Mouse (Mus musculus) ES-E14 (cell line): ENCODE results near the gene Stat5b. TPM values are rescaled to one million over a fixed set of nuclear protein-coding genes. Genes with fewer than 3 reads are reported as not detected.

ENCODE experiments used
- DNase-seq: peaks from one replicate; pipeline ENCODE4 v3.0.0-alpha.2; 2013; ENCODE audit warnings: low read depth, low spot score
- H3K27ac ChIP-seq: 2 replicates; pipeline ENCODE4 v1.5.1; 2012; ENCODE audit warnings: low read depth, mild to moderate bottlenecking, low read length, moderate library complexity, mixed read lengths; ENCODE audit not compliant: poor library complexity, insufficient read depth, severe bottlenecking
- H3K36me3 ChIP-seq: 2 replicates; pipeline ENCODE4 v1.6.1; 2012; ENCODE audit warnings: mild to moderate bottlenecking, low read length, moderate library complexity, mixed read lengths; ENCODE audit not compliant: control insufficient read depth, poor library complexity, insufficient read depth, severe bottlenecking
- H3K4me1 ChIP-seq, 2 experiments: fragments of 150-350 bp in 1 of 2; sonication (generic) in 1 of 2; 2 replicates each; pipeline ENCODE4 v1.6.1; 2012; ENCODE audit warnings: low read length in 2 of 2, mild to moderate bottlenecking in 1 of 2, mixed read lengths in 1 of 2; ENCODE audit not compliant: control insufficient read depth in 2 of 2, insufficient read depth in 2 of 2, poor library complexity in 1 of 2
- H3K4me3 ChIP-seq, 2 experiments: fragments of 150-350 bp in 1 of 2; sonication (generic) in 1 of 2; 2 replicates each; pipeline ENCODE4 v1.5.1; 2012; ENCODE audit warnings: low read length in 2 of 2, low read depth in 1 of 2, mild to moderate bottlenecking in 1 of 2, mixed read lengths in 1 of 2; ENCODE audit not compliant: insufficient read depth in 1 of 2, poor library complexity in 1 of 2, severe bottlenecking in 1 of 2
- H3K9ac ChIP-seq: 2 replicates; pipeline ENCODE4 v1.6.1; 2012; ENCODE audit warnings: low read depth, mild to moderate bottlenecking, low read length, mixed read lengths; ENCODE audit not compliant: poor library complexity, insufficient read depth, severe bottlenecking
- H3K9me3 ChIP-seq: fragments of 150-350 bp; sonication (generic); 2 replicates; pipeline ENCODE4 v1.6.1; 2012; ENCODE audit warnings: low read depth, mild to moderate bottlenecking, low read length; ENCODE audit not compliant: control insufficient read depth, insufficient read depth
- CHD2 ChIP-seq: IDR thresholded peaks from 2 replicates; pipeline ENCODE4 v1.6.1; 2014; ENCODE audit warnings: mild to moderate bottlenecking, low read depth, low read length, inconsistent platforms
- HCFC1 ChIP-seq: IDR thresholded peaks from 2 replicates; pipeline ENCODE4 v1.6.1; 2012; ENCODE audit warnings: low read length, inconsistent platforms, borderline replicate concordance; ENCODE audit not compliant: insufficient read depth
- MAFK ChIP-seq: IDR thresholded peaks from 2 replicates; pipeline ENCODE4 v1.6.1; 2014; ENCODE audit warnings: mild to moderate bottlenecking, low read depth, low read length, inconsistent platforms; ENCODE audit not compliant: insufficient read depth
- ZC3H11A ChIP-seq: IDR thresholded peaks from 2 replicates; pipeline ENCODE4 v1.6.1; 2012; ENCODE audit warnings: low read depth, mild to moderate bottlenecking, inconsistent platforms, low read length, borderline replicate concordance
- ZNF384 ChIP-seq: IDR thresholded peaks from 2 replicates; pipeline ENCODE4 v1.6.1; 2012; ENCODE audit warnings: low read depth, low read length, inconsistent platforms
- in situ Hi-C, 2 experiments: fragments of 600-800 bp; cut with MboI; formaldehyde crosslinking; loops; one replicate each; pipeline ENCODE4 v1.15.1; 2025; ENCODE audit warnings: low sequenced_read_pairs in 2 of 2, inconsistent platforms in 1 of 2; ENCODE audit not compliant: unreplicated experiment in 2 of 2
- total RNA-seq: library from RNA; depleted of rRNA; stranded (reverse); fragments of 300-350 nt; gene quantifications from 2 replicates; pipeline ENCODE4 v1.2.3, GENCODE M21; 2012

Gene Stat5b
- total RNA-seq, 1 experiment, result 3.4 TPM

GRCm38 (mm10) chr11:100785774-100786173 is 64.8 kb downstream of the Stat5b start:
- Histone ChIP-seq H3K36me3 (no peaks in the 10 kb centered on the region), H3K27ac (no peak overlapping the region), H3K9me3 (no peaks in the 10 kb centered on the region), H3K4me1 (peaks cover 4 to 19% of the 10 kb centered on the region in 2 experiments; a peak in 3 of 4 replicates), H3K4me3 (no peak overlapping the region), H3K9ac (no peak overlapping the region)
- no peak for DNase-seq
- TF ChIP-seq ZC3H11A (no peak), ZNF384 (no peak), HCFC1 (no peak), MAFK (no peak), CHD2 (no peak)
- in situ Hi-C loops, result no loop called here

GRCm38 (mm10) chr11:100784286-100784685 is 66.2 kb downstream of the Stat5b start:
- Histone ChIP-seq H3K4me3 (no peak overlapping the region), H3K36me3 (no peaks in the 10 kb centered on the region), H3K4me1 (peaks cover 4 to 19% of the 10 kb centered on the region in 2 experiments; a peak in 3 of 4 replicates), H3K27ac (no peak overlapping the region), H3K9me3 (no peaks in the 10 kb centered on the region), H3K9ac (no peak overlapping the region)
- DNase-seq, result no peak
- TF ChIP-seq ZNF384, result no peak
- in situ Hi-C loops, result no loop called here

DNA sequence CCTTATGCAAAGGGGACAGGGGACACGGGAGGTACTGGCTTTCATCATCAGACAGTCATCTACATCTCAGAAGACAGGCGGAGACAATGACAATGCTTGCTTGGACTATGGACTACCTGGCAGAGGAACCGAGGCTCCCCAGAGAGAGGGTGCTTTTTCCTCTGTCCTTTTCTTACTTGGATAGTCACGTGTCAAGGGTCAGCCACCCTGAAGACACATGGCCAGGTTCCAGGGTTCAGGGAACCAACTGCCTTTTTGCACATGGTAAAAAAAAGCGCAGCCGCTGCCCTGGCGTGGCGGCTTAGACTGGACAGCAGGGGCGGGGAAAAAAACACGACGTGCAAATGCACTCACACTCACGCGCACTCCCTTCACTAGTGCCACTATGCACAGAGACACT is 68.0 kb downstream of the Stat5b start:
- peaks cover 4 to 19% of the 10 kb centered on the region in 2 experiments; a peak in 3 of 4 replicates for H3K4me1 ChIP-seq
- no peak overlapping the region; the same call in 1 of the 2 replicates for H3K9ac ChIP-seq
- no peak overlapping the region for H3K27ac ChIP-seq
- TF ChIP-seq ZC3H11A (no peak), HCFC1 (no peak), MAFK (no peak), CHD2 (no peak), ZNF384 (no peak)
- no peaks in the 10 kb centered on the region for H3K9me3 ChIP-seq
- no peak for DNase-seq
- in situ Hi-C loops, result no loop called here
- no peaks in the 10 kb centered on the region for H3K36me3 ChIP-seq
- H3K4me3 ChIP-seq, result peak overlapping the region; percentile 32 to 57

DNA sequence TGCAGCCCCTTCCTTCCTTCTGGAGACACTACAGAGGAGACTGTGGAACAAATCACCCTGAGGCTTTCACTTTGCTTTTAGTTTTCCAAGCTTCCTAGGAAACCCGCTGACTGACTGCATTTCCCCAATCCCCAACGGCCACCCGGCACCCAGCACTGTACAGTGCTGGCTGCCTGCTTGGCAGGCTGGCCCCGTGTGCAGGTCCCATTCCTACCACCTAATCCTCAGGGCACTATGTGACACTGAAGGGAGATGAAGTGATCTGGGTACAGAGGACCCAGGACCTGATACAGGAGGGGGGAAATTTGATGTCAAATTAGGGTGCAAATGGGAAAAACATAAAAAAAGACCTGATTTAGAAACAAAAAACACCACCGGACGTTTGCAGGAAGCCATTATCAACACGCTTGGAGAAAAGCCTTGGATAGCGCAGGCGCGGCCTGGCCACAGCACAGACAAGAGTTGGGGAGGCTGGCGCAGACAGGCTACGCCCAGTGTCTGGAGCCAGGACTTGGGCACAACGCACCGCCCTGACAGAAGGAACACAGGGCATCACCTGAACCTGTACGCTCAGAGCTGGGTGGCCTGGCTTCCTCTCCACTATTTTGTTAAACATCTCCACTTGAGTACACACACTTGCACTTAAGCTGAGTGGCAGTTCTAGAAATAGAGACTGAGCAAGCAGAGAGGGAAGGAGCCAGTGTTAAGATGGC is 68.6 kb downstream of the Stat5b start:
- H3K4me1 ChIP-seq, result peaks cover 4 to 19% of the 10 kb centered on the region in 2 experiments; a peak in 3 of 4 replicates
- no peak overlapping the region for H3K27ac ChIP-seq
- in situ Hi-C loops, result no loop called here
- H3K9ac ChIP-seq, result peak overlapping the region; percentile 60
- no peak for DNase-seq
- H3K9me3 ChIP-seq, result no peaks in the 10 kb centered on the region
- H3K36me3 ChIP-seq, result no peaks in the 10 kb centered on the region
- TF ChIP-seq ZNF384 (no peak), HCFC1 (no peak)
- peak overlapping the region; percentile 32 to 57 for H3K4me3 ChIP-seq

DNA sequence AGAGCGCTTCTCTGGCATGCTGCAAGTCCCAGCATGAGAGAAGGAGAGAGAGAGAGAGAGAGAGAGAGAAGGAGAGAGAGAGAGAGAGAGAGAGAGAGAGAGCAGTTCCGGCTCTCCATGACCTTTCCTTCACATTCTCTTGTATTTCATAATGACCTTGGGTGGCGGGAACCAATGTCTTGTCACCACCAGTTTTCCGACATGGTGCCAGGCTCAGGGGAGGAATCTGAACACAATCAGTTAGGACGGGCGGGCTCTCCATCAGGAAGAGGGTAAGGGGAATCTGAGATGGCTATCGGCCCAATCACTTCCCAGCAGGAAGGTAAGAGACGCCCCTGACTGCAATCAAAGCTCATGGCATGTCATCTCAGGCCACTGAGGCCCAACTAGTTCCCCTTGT is 70.3 kb downstream of the Stat5b start:
- in situ Hi-C loops, result no loop called here
- no peak overlapping the region for H3K4me3 ChIP-seq
- H3K4me1 ChIP-seq, result peaks cover 4 to 19% of the 10 kb centered on the region in 2 experiments; a peak in 3 of 4 replicates
- TF ChIP-seq MAFK (no peak), HCFC1 (no peak), ZC3H11A (no peak), ZNF384 (no peak), CHD2 (no peak)
- H3K9me3 ChIP-seq, result no peaks in the 10 kb centered on the region
- no peaks in the 10 kb centered on the region for H3K36me3 ChIP-seq
- DNase-seq, result no peak
- no peak overlapping the region for H3K9ac ChIP-seq
- H3K27ac ChIP-seq, result no peak overlapping the region
